Mouse (Mus musculus) left cerebral cortex, adult 8-10 months (tissue): ENCODE measurements around the gene Arhgap23. TPM values are rescaled to one million over a fixed set of nuclear protein-coding genes. Genes with fewer than 3 reads are reported as not detected.

Source experiments
- DNase-seq, 2 experiments: peaks; one replicate each; pipeline ENCODE4 v3.0.0; 2022; ENCODE audit warnings: low spot score in 2 of 2
- total RNA-seq, 4 experiments: library from RNA; stranded (reverse); gene quantifications; 2 replicates each; pipeline ENCODE4 v1.2.4; 2022

Arhgap23 gene
- 10 to 100 TPM; 72.5 to 74.5 (median 73.4) TPM for total RNA-seq

- DNase-seq = no peak
Observed at GRCm38 (mm10) chr11:97415330-97415711, at the start of gene Arhgap23. Gene Arhgap23, plus strand, starts transcription at chr11:97415533.

DNA sequence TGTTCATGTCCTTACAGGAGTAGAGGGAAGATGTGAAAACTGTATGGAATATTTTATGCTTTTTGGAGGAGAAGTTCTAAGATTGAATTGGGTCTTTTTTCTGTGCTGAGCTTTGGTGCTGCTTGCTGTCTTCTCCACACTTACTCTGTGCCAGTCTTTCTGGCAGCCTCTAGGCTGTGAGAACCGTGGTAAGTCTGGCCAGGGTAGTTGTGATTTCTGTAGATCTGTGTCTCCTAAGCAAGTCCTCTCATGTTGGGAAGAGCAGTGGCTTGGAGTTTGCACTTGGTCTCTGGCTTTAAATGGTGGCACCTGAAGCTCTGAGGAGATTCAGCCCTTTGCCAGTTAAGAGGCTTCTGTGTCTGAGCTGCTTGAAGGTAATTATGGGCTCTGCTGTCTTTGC is 49.8 kb upstream of the Arhgap23 start:
- DNase-seq = no peak

- no peak for DNase-seq
Observed at GRCm38 (mm10) chr11:97368501-97368900, 46.8 kb upstream of the Arhgap23 start.

DNA sequence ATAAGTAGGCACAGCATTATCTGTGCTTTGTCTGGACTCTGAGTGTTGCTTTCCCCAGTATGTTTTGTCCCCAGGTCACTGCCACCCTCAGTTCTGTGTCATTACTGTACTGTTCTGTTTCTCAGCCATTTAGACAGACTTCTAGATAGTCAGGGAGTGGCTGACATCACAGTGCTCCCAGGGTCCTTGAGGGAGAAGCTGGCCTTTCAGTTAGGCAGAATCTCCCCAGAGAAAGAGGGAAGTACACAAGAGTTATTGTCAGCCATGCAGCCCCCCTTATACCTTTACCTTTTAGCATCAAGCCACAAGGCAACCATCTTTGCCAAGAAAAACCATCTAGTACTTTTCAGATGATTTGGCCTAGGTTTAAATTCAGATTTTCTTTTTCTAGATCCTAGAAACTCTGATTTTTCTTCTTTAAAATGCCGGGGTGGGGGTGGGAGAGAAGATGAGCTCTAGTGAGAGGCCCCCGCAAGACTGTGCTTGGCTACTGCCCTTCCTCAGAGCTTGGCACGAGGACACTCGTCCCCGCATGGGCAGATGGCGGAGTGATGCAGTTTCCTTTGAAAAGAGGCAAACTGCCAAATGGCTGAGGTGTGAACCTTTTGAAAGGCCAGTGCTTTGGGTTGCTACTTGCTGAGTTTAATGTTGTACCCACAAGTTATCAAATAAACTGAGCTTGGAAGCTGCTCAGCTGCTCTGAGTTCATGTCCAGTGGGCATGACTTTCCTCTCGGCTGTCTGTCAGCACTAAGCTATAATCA is 44.8 kb upstream of the Arhgap23 start:
- DNase-seq = peak in 1 of 2 experiments; percentile 79

DNA sequence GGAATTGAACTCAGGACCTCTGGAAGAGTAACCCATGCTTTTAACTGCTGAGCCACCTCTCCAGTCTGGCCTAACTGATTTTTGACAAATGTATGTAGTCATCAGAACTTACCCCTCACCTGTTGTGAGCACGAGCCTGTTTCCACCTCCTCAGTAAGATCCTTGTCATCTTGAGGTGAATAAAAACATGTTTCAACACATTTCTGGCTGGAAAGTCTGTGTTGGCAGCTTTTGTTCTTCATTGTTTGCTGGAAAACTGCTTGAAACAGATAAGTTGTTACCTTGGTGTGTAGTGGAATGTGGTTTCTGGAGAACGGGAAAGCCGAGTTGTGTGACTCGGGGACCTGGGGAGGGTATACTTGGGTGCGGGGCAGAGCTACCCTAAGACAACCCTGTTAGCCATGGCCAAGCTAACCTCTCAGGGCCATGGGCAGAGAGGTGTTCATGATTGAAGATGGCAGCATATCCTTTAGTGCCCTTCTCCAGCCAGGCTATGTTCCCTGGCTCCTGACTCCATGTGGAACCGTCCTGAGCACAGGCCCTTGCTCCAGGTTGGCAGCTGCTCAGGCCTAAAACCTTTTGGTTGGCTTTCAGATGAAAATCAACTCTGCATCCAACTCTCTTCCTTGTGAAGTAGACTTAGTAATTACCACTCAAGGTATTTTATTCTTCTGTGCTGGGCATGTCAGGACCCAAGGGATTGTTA is 43.0 kb upstream of the Arhgap23 start:
- no peak for DNase-seq

DNA sequence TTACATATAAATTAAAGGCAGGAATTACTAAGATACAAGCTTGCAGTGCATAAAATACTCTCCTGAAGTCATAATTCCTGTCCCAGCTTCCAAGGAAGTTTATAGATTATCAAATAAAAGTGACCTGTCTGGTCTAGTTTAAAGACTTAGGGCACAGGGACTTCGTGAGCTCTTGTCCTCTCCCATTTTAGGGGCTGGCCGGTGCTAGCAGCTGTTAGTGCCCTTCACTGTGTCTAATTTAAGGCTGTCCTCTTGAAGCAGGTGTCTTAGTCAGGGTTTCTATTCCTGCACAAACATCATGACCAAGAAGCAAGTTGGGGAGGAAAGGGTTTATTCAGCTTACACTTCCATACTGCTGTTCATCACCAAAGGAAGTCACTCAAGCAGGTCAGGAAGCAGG is 41.9 kb upstream of the Arhgap23 start:
- no peak for DNase-seq

DNA sequence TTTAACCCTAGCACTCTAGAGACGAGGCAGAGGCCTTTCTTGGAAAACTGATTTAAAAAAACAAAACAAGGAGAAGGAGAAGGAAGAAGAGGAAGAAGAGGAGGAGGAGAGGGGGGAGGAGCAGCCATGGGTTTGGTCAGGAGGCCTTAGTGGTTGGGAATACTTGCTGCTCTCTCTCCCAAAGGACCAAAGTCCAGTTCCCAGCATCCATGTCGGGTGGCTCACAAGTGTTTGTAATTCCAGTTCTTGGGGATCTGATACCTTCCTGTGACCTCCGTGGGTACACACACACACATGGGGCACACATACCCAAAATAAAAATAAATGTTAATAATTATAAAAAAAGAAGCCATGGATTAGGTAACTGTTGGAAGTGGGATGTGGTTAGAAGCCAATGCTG is 35.3 kb upstream of the Arhgap23 start:
- no peak for DNase-seq

DNA sequence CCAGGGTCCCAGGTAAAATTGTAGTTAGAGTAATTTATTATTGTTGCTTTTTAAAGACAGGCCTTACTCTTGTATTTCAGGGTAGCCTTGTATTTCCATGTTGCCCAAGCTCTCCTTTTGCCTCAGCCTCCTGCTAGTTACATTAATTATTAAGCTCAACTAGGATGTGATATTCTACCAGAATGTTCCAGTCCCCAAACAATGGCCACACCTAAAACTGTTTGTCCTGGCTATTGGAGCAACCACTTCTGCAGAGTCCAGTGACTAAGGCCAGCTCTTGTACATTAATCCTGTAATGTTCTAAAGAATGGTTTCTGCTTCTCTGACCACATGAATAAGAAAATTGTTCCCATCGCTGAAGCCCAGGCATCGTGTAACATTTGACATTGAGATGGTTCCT is 32.3 kb upstream of the Arhgap23 start:
- DNase-seq = no peak

GRCm38 (mm10) chr11:97383764-97384163 is 31.6 kb upstream of the Arhgap23 start:
- no peak for DNase-seq

GRCm38 (mm10) chr11:97387811-97388210 is 27.5 kb upstream of the Arhgap23 start:
- no peak for DNase-seq

GRCm38 (mm10) chr11:97389127-97389526 is 26.2 kb upstream of the Arhgap23 start:
- no peak for DNase-seq

GRCm38 (mm10) chr11:97393658-97394057 is 21.7 kb upstream of the Arhgap23 start:
- peak in 1 of 2 experiments; percentile 28 for DNase-seq

GRCm38 (mm10) chr11:97394146-97394545 is 21.2 kb upstream of the Arhgap23 start:
- peak in 1 of 2 experiments; percentile 69 for DNase-seq

DNA sequence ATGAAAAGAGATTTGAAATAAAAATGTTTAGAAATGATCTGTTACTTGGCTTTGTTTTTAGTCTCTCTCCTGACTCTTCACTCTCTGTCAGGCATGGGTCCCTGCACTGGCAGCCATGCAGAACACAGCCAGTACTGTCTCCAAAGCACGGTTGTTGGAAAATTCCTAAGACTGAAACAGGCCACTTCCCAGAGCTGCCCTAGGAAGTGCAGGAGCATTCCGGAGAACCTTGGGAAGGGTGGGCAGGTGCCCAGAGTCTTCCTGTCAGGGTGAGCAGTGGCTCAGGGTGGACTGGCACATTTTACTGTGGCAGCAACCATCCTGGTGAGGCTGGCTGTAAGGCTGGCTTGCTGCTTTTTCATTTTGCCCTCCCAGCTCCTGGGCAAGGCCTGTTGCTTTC is 16.8 kb upstream of the Arhgap23 start:
- DNase-seq = no peak

- peak; percentile 70 to 76 for DNase-seq
Observed at GRCm38 (mm10) chr11:97399958-97400710, 15.2 kb upstream of the Arhgap23 start.

DNA sequence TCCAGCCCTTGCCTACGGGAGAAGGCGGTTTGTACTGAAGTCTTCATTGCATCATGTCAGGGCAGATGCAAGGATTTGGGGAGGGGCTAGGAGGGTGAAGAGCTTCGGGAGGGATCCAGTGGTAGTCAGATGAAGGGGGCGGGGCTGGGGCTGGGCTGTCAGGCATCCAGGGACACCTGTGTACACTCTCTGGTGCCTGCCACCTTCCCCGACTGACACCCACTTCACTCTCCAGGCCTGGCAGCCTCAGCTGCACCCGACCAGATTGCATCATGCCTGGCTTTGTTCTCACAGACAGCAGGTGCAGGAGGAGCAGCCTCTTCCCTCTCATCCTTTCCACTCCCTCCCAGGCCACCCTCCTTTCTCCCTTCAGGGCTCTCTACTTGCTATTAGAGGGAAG is 14.3 kb upstream of the Arhgap23 start:
- DNase-seq = peak in 1 of 2 experiments; percentile 78

DNA sequence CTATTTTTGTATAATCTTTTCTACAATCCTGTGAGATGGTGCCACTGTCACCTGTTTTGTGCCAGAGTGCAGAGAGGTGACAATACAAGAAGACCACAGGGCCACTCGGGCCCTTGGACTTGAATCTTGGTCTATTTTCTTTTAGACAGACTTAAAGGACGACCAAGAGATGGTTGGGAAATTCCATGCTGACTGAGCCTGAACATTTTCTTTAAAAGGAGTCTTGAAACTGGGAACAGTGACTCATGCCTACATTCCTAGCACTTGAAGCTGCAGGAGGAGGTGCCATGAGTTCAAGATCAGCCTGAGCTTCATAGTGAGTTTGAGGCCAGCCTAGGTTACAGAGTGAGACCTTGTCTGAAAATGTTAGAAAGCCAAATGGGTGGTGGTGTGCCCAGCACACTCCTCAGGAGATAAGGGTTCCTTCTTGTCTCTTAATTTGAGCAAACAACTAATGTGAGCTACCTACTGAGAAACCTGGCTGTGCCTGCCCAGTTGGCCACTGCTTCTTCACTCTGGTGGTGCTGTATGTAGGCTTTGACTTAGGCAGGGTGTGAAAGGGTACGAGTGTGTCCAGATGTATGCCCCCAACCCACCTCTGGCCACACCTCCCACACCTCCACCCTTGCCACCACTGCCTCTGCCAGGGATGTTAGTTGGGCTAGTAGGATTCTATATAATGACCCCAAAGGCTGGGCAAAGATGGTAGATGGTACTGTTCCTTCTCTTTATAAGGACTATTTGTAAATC is 13.5 kb upstream of the Arhgap23 start:
- no peak for DNase-seq

GRCm38 (mm10) chr11:97402746-97403145 is 12.6 kb upstream of the Arhgap23 start:
- no peak for DNase-seq

DNA sequence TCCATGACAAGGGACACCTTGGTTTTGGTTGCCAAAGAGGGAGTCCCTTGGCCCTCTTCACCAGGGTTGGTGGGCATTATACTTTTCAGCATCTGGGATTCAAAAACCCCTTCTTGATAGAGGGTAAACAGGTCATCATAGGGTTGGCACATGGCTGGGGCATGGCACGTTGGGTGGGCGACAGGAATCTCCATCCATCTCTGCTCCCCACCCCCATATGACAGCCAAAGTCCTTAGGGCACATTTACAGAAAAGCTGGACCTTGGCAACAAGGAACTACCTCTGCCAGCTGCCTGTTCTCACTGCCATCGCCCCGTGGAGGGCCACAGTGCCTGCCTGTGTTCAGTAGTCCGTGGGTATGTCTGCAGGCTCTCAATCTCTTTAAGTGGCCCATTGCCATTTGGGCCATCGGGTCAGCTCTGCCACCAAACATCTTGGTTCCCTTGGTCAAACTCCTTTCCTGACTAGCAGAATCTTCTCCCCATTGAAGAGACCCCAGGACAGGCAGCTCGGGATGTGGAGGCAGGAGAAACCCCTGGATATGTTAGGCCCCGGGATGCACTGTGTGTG is 11.6 kb upstream of the Arhgap23 start:
- DNase-seq = no peak

- peak in 1 of 2 experiments; percentile 67 for DNase-seq
Observed at GRCm38 (mm10) chr11:97404184-97404760, 11.1 kb upstream of the Arhgap23 start.

- DNase-seq = no peak
Observed at GRCm38 (mm10) chr11:97404761-97405190, 10.6 kb upstream of the Arhgap23 start.
